Comparison of ENCODE assay signal across 8 mouse cellular contexts in the genomic region with DNA sequence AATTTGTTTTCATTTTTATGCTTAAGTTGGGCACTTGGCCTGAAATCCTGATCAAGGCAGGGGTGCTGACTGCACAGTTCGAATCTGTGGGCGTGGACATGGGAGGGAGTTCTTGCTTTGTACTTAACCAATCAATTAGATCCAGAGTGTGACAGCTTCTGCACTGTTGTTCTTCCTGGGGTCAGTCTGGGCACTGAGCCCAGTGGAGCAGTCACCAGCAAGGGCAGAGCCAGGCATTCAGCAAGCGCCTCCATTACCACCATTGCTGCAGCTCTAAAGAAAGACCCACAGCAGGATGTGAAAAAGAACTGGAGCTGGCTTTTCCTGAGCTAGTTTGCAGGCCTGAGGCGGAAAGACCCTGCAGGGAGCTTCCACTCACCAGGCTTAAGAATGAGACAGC. TPM values are rescaled to one million over a fixed set of nuclear protein-coding genes. Genes with fewer than 3 reads are reported as not detected.
DNase-seq lines count a peak whose midpoint lies in the region; ATAC-seq and TF ChIP-seq lines count a peak whose summit lies in the region.
"Had no signal": no experiment of that assay in that cellular context is flagged by ENCODE, and none has a peak within 500 bp of the region (broad histone marks: within the 10 kb centered on the region; RNA-seq: fewer than 3 reads in every experiment).

No protein-coding gene starts in this region.

- H3K4me3 ChIP-seq in forebrain, embryonic 15.5 days, result no peak overlapping the region
- no peak overlapping the region for H3K4me3 ChIP-seq in kidney, embryonic 16.5 days (ENCODE audit: low read length)
- no peak overlapping the region for H3K4me3 ChIP-seq in stomach, postnatal 0 days (ENCODE audit: low read depth, low read length)

- H3K4me2 ChIP-seq in forebrain, embryonic 15.5 days (replicated peaks), result no peak overlapping the region
- H3K4me2 ChIP-seq in kidney, embryonic 16.5 days (replicated peaks; ENCODE audit: low read depth, low read length), result 0 out of 2 replicates have a peak overlapping the region, but pooled peaks have one; percentile 21
- 0 out of 2 replicates have a peak overlapping the region, but pooled peaks have one; percentile 15 for H3K4me2 ChIP-seq in stomach, postnatal 0 days (replicated peaks; ENCODE audit: low read depth)

- DNase-seq in MN1 (ENCODE audit: low spot score), result peak; percentile 88
- peak; percentile 82 for DNase-seq in adrenal gland, adult 2 months
- DNase-seq in lung, postnatal 25 days (ENCODE audit: low spot score), result peak; percentile 66
- DNase-seq in stomach, postnatal 0 days (ENCODE audit: low spot score), result peak; percentile 84

- H3K27me3 ChIP-seq in forebrain, embryonic 15.5 days, result no peaks in the 10 kb centered on the region
- no peaks in the 10 kb centered on the region for H3K27me3 ChIP-seq in kidney, embryonic 16.5 days (ENCODE audit: insufficient read depth, low read length)
- no peaks in the 10 kb centered on the region for H3K27me3 ChIP-seq in stomach, postnatal 0 days (ENCODE audit: control insufficient read depth, insufficient read depth, low read length)

- no peaks in the 10 kb centered on the region for H3K36me3 ChIP-seq in forebrain, embryonic 15.5 days
- H3K36me3 ChIP-seq in kidney, embryonic 16.5 days (ENCODE audit: insufficient read depth, low read length), result no peaks in the 10 kb centered on the region
- H3K36me3 ChIP-seq in stomach, postnatal 0 days (ENCODE audit: control insufficient read depth, insufficient read depth, low read length), result no peaks in the 10 kb centered on the region

- ATAC-seq in forebrain, embryonic 15.5 days (replicated peaks), result peak; percentile 80
- peak; percentile 89 for ATAC-seq in kidney, embryonic 16.5 days (ENCODE audit: low FRiP score, low TSS enrichment)
- ATAC-seq in stomach, postnatal 0 days (ENCODE audit: low FRiP score, low TSS enrichment), result peak; percentile 89
- no peak for ATAC-seq in erythroid progenitor cell, adult 5-6 weeks (replicated peaks; ENCODE audit: low FRiP score, poor library complexity, severe bottlenecking)

- peaks cover 11% of the 10 kb centered on the region for H3K4me1 ChIP-seq in forebrain, embryonic 15.5 days
- peaks cover 12% of the 10 kb centered on the region for H3K4me1 ChIP-seq in kidney, embryonic 16.5 days (ENCODE audit: insufficient read depth, low read length)
- 0 out of 2 replicates have a peak, but pooled peaks cover 5% of the 10 kb centered on the region for H3K4me1 ChIP-seq in stomach, postnatal 0 days (replicated peaks; ENCODE audit: control insufficient read depth, insufficient read depth)

- H3K9ac ChIP-seq in forebrain, embryonic 15.5 days (replicated peaks), result no peak overlapping the region
- no peak overlapping the region for H3K9ac ChIP-seq in kidney, embryonic 16.5 days (replicated peaks; ENCODE audit: low read length)
- no peak overlapping the region for H3K9ac ChIP-seq in stomach, postnatal 0 days (ENCODE audit: low read length)

- TF ChIP-seq CTCF in stomach, postnatal 0 days (IDR thresholded peaks at IDR 0.05; ENCODE audit: low read depth), result no peak

- H3K27ac ChIP-seq in forebrain, embryonic 15.5 days (replicated peaks), result peak overlapping the region; percentile 56
- H3K27ac ChIP-seq in kidney, embryonic 16.5 days (ENCODE audit: low read length), result peak overlapping the region; percentile 79
- peak overlapping the region; percentile 79 for H3K27ac ChIP-seq in stomach, postnatal 0 days (replicated peaks)
- H3K27ac ChIP-seq: macrophage had no signal

- no peaks in the 10 kb centered on the region for H3K9me3 ChIP-seq in forebrain, embryonic 15.5 days
- H3K9me3 ChIP-seq in kidney, embryonic 16.5 days (ENCODE audit: low read length), result no peaks in the 10 kb centered on the region
- H3K9me3 ChIP-seq in stomach, postnatal 0 days (ENCODE audit: control insufficient read depth, low read length), result no peaks in the 10 kb centered on the region

- 11% methylated on average over 4 of the region's 4 CpGs for WGBS in forebrain, embryonic 15.5 days
- 27% methylated on average over 4 of the region's 4 CpGs for WGBS in kidney, embryonic 16.5 days
- 31% methylated on average over 4 of the region's 4 CpGs for WGBS in stomach, postnatal 0 days

- TF ChIP-seq EP300 in stomach, postnatal 0 days (optimal IDR thresholded peaks at IDR 0.05), result no peak

RNA-seq across cellular contexts. Expression of gene Sema4c, which starts 38.0 kb away (rescaled TPM):
- total RNA-seq in adrenal gland, adult 2 months (2021), result 10 to 100 TPM; 13.0 to 25.3 TPM
- 22.5 and 24.0 TPM in 2 replicates for polyA plus RNA-seq in adrenal gland, adult 2 months (2012; rRNA removed)
- polyA plus RNA-seq in forebrain, embryonic 15.5 days (2015; fragmentation: Nextera tagmentation; extraction: Ambion mirVana), result 38.2 and 38.6 TPM in 2 replicates
- 21.4 and 21.9 TPM in 2 replicates for polyA plus RNA-seq in kidney, embryonic 16.5 days (2015; fragmentation: Nextera tagmentation; extraction: Ambion mirVana)
- 5.0 and 5.1 TPM in 2 replicates for polyA plus RNA-seq in stomach, postnatal 0 days (2015; fragmentation: Nextera tagmentation; extraction: Ambion mirVana)
- total RNA-seq in erythroid progenitor cell, adult 5-6 weeks (2015; ENCODE audit: low replicate concordance), result not detected in 2 replicates
- total RNA-seq in erythroid progenitor cell, adult 5-6 weeks (2017; ENCODE audit: low replicate concordance), result 0.45 TPM in 1 of 2 replicates, not detected in the other

RNA-seq across cellular contexts. Expression of gene Ankrd39, which starts 48.9 kb away (rescaled TPM):
- 10 to 100 TPM; 11.1 to 14.5 TPM for total RNA-seq in adrenal gland, adult 2 months (2021)
- polyA plus RNA-seq in adrenal gland, adult 2 months (2012; rRNA removed), result 24.4 and 41.9 TPM in 2 replicates
- polyA plus RNA-seq in forebrain, embryonic 15.5 days (2015; fragmentation: Nextera tagmentation; extraction: Ambion mirVana), result 18.2 and 19.2 TPM in 2 replicates
- 29.2 and 30.0 TPM in 2 replicates for polyA plus RNA-seq in kidney, embryonic 16.5 days (2015; fragmentation: Nextera tagmentation; extraction: Ambion mirVana)
- 19.5 and 20.1 TPM in 2 replicates for polyA plus RNA-seq in stomach, postnatal 0 days (2015; fragmentation: Nextera tagmentation; extraction: Ambion mirVana)
- not detected in 2 replicates for total RNA-seq in erythroid progenitor cell, adult 5-6 weeks (2015; ENCODE audit: low replicate concordance)
- 1.4 and 1.8 TPM in 2 replicates for total RNA-seq in erythroid progenitor cell, adult 5-6 weeks (2017; ENCODE audit: low replicate concordance)

RNA-seq across cellular contexts. Expression of gene Gm42417, which starts 56.9 kb away (rescaled TPM):
- not detected for total RNA-seq in adrenal gland, adult 2 months (2021)
- not detected in 2 replicates for polyA plus RNA-seq in adrenal gland, adult 2 months (2012; rRNA removed)
- 1.1 TPM in 1 of 2 replicates, not detected in the other for polyA plus RNA-seq in forebrain, embryonic 15.5 days (2015; fragmentation: Nextera tagmentation; extraction: Ambion mirVana)
- 0.30 and 1.5 TPM in 2 replicates for polyA plus RNA-seq in kidney, embryonic 16.5 days (2015; fragmentation: Nextera tagmentation; extraction: Ambion mirVana)
- polyA plus RNA-seq in stomach, postnatal 0 days (2015; fragmentation: Nextera tagmentation; extraction: Ambion mirVana), result 0.28 and 0.33 TPM in 2 replicates
- 0.42 TPM in 1 of 2 replicates, not detected in the other for total RNA-seq in erythroid progenitor cell, adult 5-6 weeks (2015; ENCODE audit: low replicate concordance)
- 86.5 TPM in 1 of 2 replicates, not detected in the other for total RNA-seq in erythroid progenitor cell, adult 5-6 weeks (2017; ENCODE audit: low replicate concordance)

RNA-seq across cellular contexts. Expression of gene Ankrd23, which starts 59.4 kb away (rescaled TPM):
- total RNA-seq in adrenal gland, adult 2 months (2021), result 10 to 100 TPM in 1 of 2 experiments, 1 to 10 TPM in 1; 6.9 to 11.2 TPM
- polyA plus RNA-seq in adrenal gland, adult 2 months (2012; rRNA removed), result 16.5 and 19.9 TPM in 2 replicates
- polyA plus RNA-seq in forebrain, embryonic 15.5 days (2015; fragmentation: Nextera tagmentation; extraction: Ambion mirVana), result 12.0 and 14.4 TPM in 2 replicates
- polyA plus RNA-seq in kidney, embryonic 16.5 days (2015; fragmentation: Nextera tagmentation; extraction: Ambion mirVana), result 15.2 and 21.7 TPM in 2 replicates
- 6.1 and 8.5 TPM in 2 replicates for polyA plus RNA-seq in stomach, postnatal 0 days (2015; fragmentation: Nextera tagmentation; extraction: Ambion mirVana)
- 1.7 TPM in 1 of 2 replicates, not detected in the other for total RNA-seq in erythroid progenitor cell, adult 5-6 weeks (2015; ENCODE audit: low replicate concordance)
- not detected in 2 replicates for total RNA-seq in erythroid progenitor cell, adult 5-6 weeks (2017; ENCODE audit: low replicate concordance)
